ENCODE assay signal across 8 mouse cellular contexts in the genomic region with DNA sequence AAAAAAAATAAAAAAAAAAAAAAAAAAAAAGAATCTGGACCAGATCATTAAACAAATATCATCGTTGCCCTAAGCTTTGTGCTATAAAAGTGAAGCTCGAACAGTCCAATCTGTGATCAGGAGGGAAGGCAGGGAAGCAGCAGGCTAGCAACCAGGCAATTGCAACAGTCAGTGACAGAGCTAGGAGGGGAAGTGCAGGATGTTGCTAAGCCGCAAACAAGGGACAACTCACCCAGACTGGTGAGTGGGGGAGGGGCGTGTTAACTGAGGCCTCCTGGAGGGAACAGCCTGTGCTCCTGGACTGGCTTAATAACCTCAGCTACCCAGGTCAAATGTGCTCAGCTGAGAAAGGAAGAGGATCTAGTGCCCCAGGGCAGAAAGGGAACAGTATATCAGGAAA. TPM values are rescaled to one million over a fixed set of nuclear protein-coding genes. Genes with fewer than 3 reads are reported as not detected.
DNase-seq lines count a peak whose midpoint lies in the region; ATAC-seq and TF ChIP-seq lines count a peak whose summit lies in the region.

No protein-coding gene starts in this region.

- no peaks in the 10 kb centered on the region for H3K9me3 ChIP-seq in midbrain, embryonic 11.5 days (ENCODE audit: control insufficient read depth, low read length)
- no peaks in the 10 kb centered on the region for H3K9me3 ChIP-seq in midbrain, postnatal 0 days (ENCODE audit: low read length)
- no peaks in the 10 kb centered on the region for H3K9me3 ChIP-seq in lung, postnatal 0 days (ENCODE audit: low read length)

- DNase-seq in midbrain, embryonic 11.5 days (ENCODE audit: low spot score, missing footprints), result peak; percentile 90
- DNase-seq in midbrain, postnatal 0 days (ENCODE audit: low spot score), result no peak
- peak; percentile 24 for DNase-seq in adrenal gland, postnatal 25 days
- peak; percentile 35 to 44 for DNase-seq in heart, postnatal 14 days
- peak; percentile 74 for DNase-seq in lung, postnatal 0 days (ENCODE audit: low spot score)
- peak; percentile 74 to 87 for DNase-seq in spleen, postnatal 4 days (ENCODE audit: low spot score in 2 of 2)
- no peak for DNase-seq in left cerebral cortex, adult 9 months (ENCODE audit: low spot score in 2 of 2)
- DNase-seq in Muller cell, postnatal 12 days (ENCODE audit: inconsistent ontology term), result no peak

- H3K27ac ChIP-seq in midbrain, embryonic 11.5 days (ENCODE audit: low read depth, low read length), result no peak overlapping the region
- no peak overlapping the region for H3K27ac ChIP-seq in midbrain, postnatal 0 days (ENCODE audit: low read depth, low read length)
- H3K27ac ChIP-seq in lung, postnatal 0 days (ENCODE audit: low read length), result no peak overlapping the region

- no peak overlapping the region for H3K9ac ChIP-seq in midbrain, embryonic 11.5 days (ENCODE audit: low read length)
- H3K9ac ChIP-seq in midbrain, postnatal 0 days (replicated peaks; ENCODE audit: low read length, poor library complexity, severe bottlenecking), result no peak overlapping the region
- H3K9ac ChIP-seq in lung, postnatal 0 days (replicated peaks; ENCODE audit: low read depth), result no peak overlapping the region

- intact Hi-C loops in heart, postnatal 14 days (cut with DNase I), result loop anchor here (10.0 kb wide), 1 partner anchor 775 kb away; the partner anchor contains the start of gene Zfp609

- no peaks in the 10 kb centered on the region for H3K36me3 ChIP-seq in midbrain, embryonic 11.5 days (ENCODE audit: control insufficient read depth, insufficient read depth, low read length)
- no peaks in the 10 kb centered on the region for H3K36me3 ChIP-seq in midbrain, postnatal 0 days (ENCODE audit: insufficient read depth, low read length)
- H3K36me3 ChIP-seq in lung, postnatal 0 days (ENCODE audit: insufficient read depth, low read length), result no peaks in the 10 kb centered on the region

- no peak overlapping the region for H3K4me3 ChIP-seq in midbrain, embryonic 11.5 days (ENCODE audit: low read depth, low read length)
- no peak overlapping the region for H3K4me3 ChIP-seq in midbrain, postnatal 0 days (ENCODE audit: low read depth, low read length)
- H3K4me3 ChIP-seq in lung, postnatal 0 days (ENCODE audit: low read depth, low read length), result no peak overlapping the region

- no peak for TF ChIP-seq EP300 in lung, postnatal 0 days (IDR thresholded peaks at IDR 0.05)

- TF ChIP-seq CTCF in midbrain, postnatal 0 days (IDR thresholded peaks at IDR 0.05), result no peak
- TF ChIP-seq CTCF in lung, postnatal 0 days (IDR thresholded peaks at IDR 0.05), result no peak

- no peak overlapping the region for H3K4me2 ChIP-seq in midbrain, embryonic 11.5 days
- H3K4me2 ChIP-seq in midbrain, postnatal 0 days (ENCODE audit: low read depth, low read length, poor library complexity, severe bottlenecking), result no peak overlapping the region
- no peak overlapping the region for H3K4me2 ChIP-seq in lung, postnatal 0 days (replicated peaks; ENCODE audit: low read depth, low read length)

- WGBS in midbrain, embryonic 11.5 days, result 3% methylated on average over 4 of the region's 4 CpGs
- 7% methylated on average over 4 of the region's 4 CpGs for WGBS in midbrain, postnatal 0 days
- WGBS in lung, postnatal 0 days, result 25% methylated on average over 4 of the region's 4 CpGs

- peaks cover 2% of the 10 kb centered on the region; the same call in 1 of the 2 replicates for H3K27me3 ChIP-seq in midbrain, embryonic 11.5 days (ENCODE audit: control insufficient read depth, insufficient read depth, low read length)
- H3K27me3 ChIP-seq in midbrain, postnatal 0 days (ENCODE audit: insufficient read depth, low read length), result no peaks in the 10 kb centered on the region
- no peaks in the 10 kb centered on the region for H3K27me3 ChIP-seq in lung, postnatal 0 days (replicated peaks; ENCODE audit: insufficient read depth, low read length)

- ATAC-seq in midbrain, embryonic 11.5 days (ENCODE audit: low FRiP score), result no peak
- no peak for ATAC-seq in midbrain, postnatal 0 days (ENCODE audit: low FRiP score)
- peak; percentile 68 for ATAC-seq in lung, postnatal 0 days

- H3K4me1 ChIP-seq in midbrain, embryonic 11.5 days (ENCODE audit: control insufficient read depth, insufficient read depth, low read length), result peaks cover 3% of the 10 kb centered on the region; the same call in 1 of the 2 replicates
- no peaks in the 10 kb centered on the region for H3K4me1 ChIP-seq in midbrain, postnatal 0 days (ENCODE audit: insufficient read depth, low read length)
- H3K4me1 ChIP-seq in lung, postnatal 0 days (ENCODE audit: insufficient read depth, low read depth, low read length), result no peaks in the 10 kb centered on the region

RNA-seq across cellular contexts. Expression of gene Usp3, which starts 6.6 kb away (rescaled TPM):
- 104 and 106 TPM in 2 replicates for polyA plus RNA-seq in midbrain, embryonic 11.5 days (2014; fragmentation: Nextera tagmentation; extraction: Ambion mirVana)
- total RNA-seq in midbrain, postnatal 0 days (2014; rRNA removed), result 23.4 and 30.0 TPM in 2 replicates
- polyA plus RNA-seq in midbrain, postnatal 0 days (2015; fragmentation: Nextera tagmentation; extraction: Ambion mirVana), result 33.7 and 39.9 TPM in 2 replicates
- total RNA-seq in adrenal gland, postnatal 25 days (2021), result 46.8 and 51.1 TPM in 2 replicates
- total RNA-seq in heart, postnatal 14 days (2021), result 10 to 100 TPM; 29.5 to 29.7 TPM
- polyA plus RNA-seq in lung, postnatal 0 days (2015; fragmentation: Nextera tagmentation; extraction: Ambion mirVana), result 45.9 and 51.8 TPM in 2 replicates

Comparison
In these comparisons a context has a peak if more than half of its experiments do, and no peak if none do; other contexts are left out.
1. DNase-seq: peak in midbrain, embryonic 11.5 days (single experiment), adrenal gland, postnatal 25 days (single experiment), heart, postnatal 14 days (2 of 2), lung, postnatal 0 days (single experiment) and spleen, postnatal 4 days (2 of 2); none in midbrain, postnatal 0 days (single experiment), left cerebral cortex, adult 9 months (0 of 2) and Muller cell, postnatal 12 days (single experiment).